Mouse (Mus musculus) neural tube, embryonic 15.5 days (tissue): Measurements from ENCODE around the gene Gm7029. TPM values are rescaled to one million over a fixed set of nuclear protein-coding genes. Genes with fewer than 3 reads are reported as not detected.
A peak's percentile ranks its signal among the peaks of the same experiment; 100 is the strongest.
"Not testable (repeated sequence)": the region's sequence is repeated elsewhere in the genome, so short reads cannot be mapped to it uniquely, and the experiment has no call there.

ENCODE experiments used
- ATAC-seq: fragments of 200-750 bp; cut with Nextera tagmentation; 2 replicates; pipeline ENCODE4 v1.8.0; 2017; ENCODE audit warnings: mild to moderate bottlenecking, moderate TSS enrichment, moderate library complexity; ENCODE audit not compliant: low FRiP score
- H3K27ac ChIP-seq: fragments of 300-500 bp; sonication (generic); replicated peaks from 2 replicates; pipeline ENCODE4 v1.5.1; 2015; ENCODE audit warnings: mild to moderate bottlenecking, inconsistent platforms
- H3K27me3 ChIP-seq: fragments of 300-500 bp; sonication (generic); replicated peaks from 2 replicates; pipeline ENCODE4 v1.6.1; 2015; ENCODE audit warnings: inconsistent platforms
- H3K36me3 ChIP-seq: fragments of 300-500 bp; sonication (generic); 2 replicates; pipeline ENCODE4 v1.6.1; 2015; ENCODE audit warnings: inconsistent platforms
- H3K4me1 ChIP-seq: fragments of 300-500 bp; sonication (generic); 2 replicates; pipeline ENCODE4 v1.6.1; 2015; ENCODE audit warnings: inconsistent platforms
- H3K4me2 ChIP-seq: fragments of 300-500 bp; sonication (generic); 2 replicates; pipeline ENCODE4 v1.6.1; 2015; ENCODE audit warnings: inconsistent platforms, mild to moderate bottlenecking, moderate library complexity
- H3K4me3 ChIP-seq: fragments of 300-500 bp; sonication (generic); replicated peaks from 2 replicates; pipeline ENCODE4 v1.5.1; 2015; ENCODE audit warnings: mild to moderate bottlenecking, inconsistent platforms
- H3K9ac ChIP-seq: fragments of 300-500 bp; sonication (generic); replicated peaks from 2 replicates; pipeline ENCODE4 v1.6.1; 2015; ENCODE audit warnings: mild to moderate bottlenecking, inconsistent platforms
- H3K9me3 ChIP-seq: fragments of 300-500 bp; sonication (generic); replicated peaks from 2 replicates; pipeline ENCODE4 v1.6.1; 2016; ENCODE audit warnings: inconsistent platforms
- WGBS: fragments of 180-500 bp; shearing (Covaris S2); methylation state at CpG from one replicate; pipeline ENCODE4 v1.1.7; 2015; ENCODE audit warnings: mixed read lengths; 5-methylcytosine and 5-hydroxymethylcytosine counted together
- polyA plus RNA-seq: library from polyadenylated mRNA; unstranded; fragments of >200 nt; fragmentation: Nextera tagmentation; extraction: Ambion mirVana; gene quantifications from 2 replicates; pipeline ENCODE4 v1.2.1, GENCODE M21; 2015

The Gm7029 gene
- polyA plus RNA-seq = not detected in 2 replicates

DNA sequence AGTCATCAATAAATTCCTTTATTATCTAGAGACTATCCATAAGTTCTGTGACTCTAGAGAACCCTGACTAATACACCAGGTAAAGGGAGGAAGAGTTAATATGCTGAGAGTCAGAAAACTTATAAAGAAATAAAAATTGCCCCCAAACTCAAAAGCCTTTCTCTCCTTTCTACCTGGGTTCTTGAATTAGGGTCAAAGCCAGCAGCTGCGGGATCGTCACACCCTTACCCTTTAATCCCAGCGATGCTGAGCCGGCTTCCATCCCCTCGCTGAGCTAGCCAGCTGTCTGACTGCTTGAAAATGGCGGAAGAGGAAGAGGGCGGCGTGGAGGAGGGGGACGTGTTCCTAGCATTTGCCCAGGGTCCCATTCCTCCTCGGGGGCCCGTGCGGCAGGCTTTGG is at the start of gene Gm7029:
Gm7029 (plus strand) TSS at position 301 of the 400 bp plus-strand sequence.
- not testable (repeated sequence) for H3K4me3 ChIP-seq, H3K9ac ChIP-seq, ATAC-seq, H3K27me3 ChIP-seq, H3K4me2 ChIP-seq, H3K27ac ChIP-seq, H3K36me3 ChIP-seq, H3K9me3 ChIP-seq, H3K4me1 ChIP-seq
- WGBS = 66% methylated on average over 3 of the region's 12 CpGs

GRCm38 (mm10) chr17:33824084-33824996 is 49.3 kb upstream of the Gm7029 start, which contains the start of the genes Rps28 and Ndufa7:
Gene Rps28, minus strand, starts transcription at chr17:33824562.
Gene Ndufa7, plus strand, starts transcription at chr17:33824572.
- WGBS = under 1% methylated on average over 51 of the region's 51 CpGs
- H3K9ac ChIP-seq = peak within 1 kb of the TSS; percentile 79
- H3K4me3 ChIP-seq = peak within 1 kb of the TSS; percentile 84
- H3K9me3 ChIP-seq = no peaks in the 10 kb centered on the region
- peak; percentile 94 for ATAC-seq
- H3K4me1 ChIP-seq = peaks cover 59% of the 10 kb centered on the region
- peak within 1 kb of the TSS; percentile 92 for H3K27ac ChIP-seq
- H3K36me3 ChIP-seq = peaks cover 40% of the 10 kb centered on the region
- peak within 1 kb of the TSS; percentile 91 for H3K4me2 ChIP-seq
- no peaks in the 10 kb centered on the region for H3K27me3 ChIP-seq

GRCm38 (mm10) chr17:33824997-33825330 is 48.7 kb upstream of the Gm7029 start:
- H3K4me3 ChIP-seq = peak overlapping the region; percentile 84
- not testable (repeated sequence) for H3K9me3 ChIP-seq, H3K27me3 ChIP-seq, ATAC-seq
- peaks cover 41% of the 10 kb centered on the region for H3K36me3 ChIP-seq
- WGBS = 6% methylated on average over 6 of the region's 6 CpGs
- peak overlapping the region; percentile 91 for H3K4me2 ChIP-seq
- peak overlapping the region; percentile 79 for H3K9ac ChIP-seq
- H3K27ac ChIP-seq = peak overlapping the region; percentile 92
- peaks cover 59% of the 10 kb centered on the region for H3K4me1 ChIP-seq

DNA sequence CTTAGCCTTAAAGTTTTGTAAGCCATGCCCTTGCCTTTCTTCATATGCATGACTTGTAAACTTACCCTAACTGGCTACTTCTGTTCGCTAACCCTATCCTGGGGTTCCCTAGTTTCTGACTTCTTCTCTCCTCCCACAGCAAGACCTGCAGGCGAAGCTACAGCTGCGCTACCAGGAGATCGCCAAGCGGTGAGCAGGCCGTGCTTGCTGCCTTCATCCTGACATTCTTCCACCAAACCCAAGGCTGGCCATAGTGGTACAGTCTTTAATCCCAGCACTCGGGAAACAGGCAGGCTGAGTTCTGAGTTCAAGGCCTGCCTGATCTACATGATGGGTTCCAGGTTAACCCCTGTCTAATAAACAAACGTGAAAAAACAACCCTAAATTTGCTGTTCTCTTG is 48.2 kb upstream of the Gm7029 start:
- no peak for ATAC-seq
- 81% methylated on average over 8 of the region's 8 CpGs for WGBS
- Histone ChIP-seq H3K27ac (no peak overlapping the region), H3K36me3 (peaks cover 41% of the 10 kb centered on the region), H3K4me1 (peaks cover 59% of the 10 kb centered on the region), H3K4me3 (peak overlapping the region; percentile 84), H3K9me3 (no peaks in the 10 kb centered on the region), H3K9ac (peak overlapping the region; percentile 79; the same call in 1 of the 2 replicates), H3K4me2 (peak overlapping the region; percentile 91), H3K27me3 (no peaks in the 10 kb centered on the region)

DNA sequence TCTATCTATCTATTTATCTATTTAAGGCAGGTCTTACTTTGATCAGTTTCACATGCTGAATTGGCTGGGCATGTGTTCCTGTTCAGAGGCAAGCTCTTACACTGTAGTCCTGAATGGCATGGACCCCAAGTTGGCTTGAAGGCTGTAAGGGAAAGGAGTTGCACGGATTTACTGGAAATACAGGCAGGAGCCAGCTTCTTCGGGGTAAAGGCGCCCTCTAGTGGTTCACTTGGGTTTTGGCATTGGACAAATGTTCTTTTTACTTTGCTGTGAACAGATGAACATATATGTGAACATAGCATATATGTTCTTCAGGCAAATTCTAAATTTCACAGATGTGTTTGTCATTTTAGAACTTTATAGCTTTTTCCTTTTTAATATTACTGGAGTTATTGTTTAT is 46.8 kb upstream of the Gm7029 start:
- Histone ChIP-seq H3K36me3 (peaks cover 39% of the 10 kb centered on the region), H3K9ac (no peak overlapping the region; the same call in 1 of the 2 replicates)
- WGBS = 0% methylated on average over 3 of the region's 3 CpGs

DNA sequence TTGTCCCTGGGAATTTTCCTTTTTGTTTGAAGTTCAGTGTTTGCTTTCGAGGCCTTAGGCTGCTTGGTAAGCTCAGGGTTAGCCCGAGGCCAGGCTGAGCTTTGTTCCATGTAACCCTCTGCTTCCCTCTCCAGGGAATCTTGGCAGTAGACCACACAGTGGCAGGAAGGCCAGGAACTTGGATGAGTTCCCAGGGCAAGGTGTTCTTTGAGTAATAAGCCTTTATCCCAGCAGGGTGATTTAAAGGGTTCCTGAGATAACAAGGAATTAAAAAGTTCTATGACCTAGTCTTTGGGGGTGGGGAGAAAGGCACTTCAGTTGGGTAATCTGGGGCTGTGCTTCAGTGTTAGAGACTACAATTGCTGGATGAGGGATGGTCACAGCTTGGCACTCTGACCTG is 44.7 kb upstream of the Gm7029 start:
- WGBS = 48% methylated on average over 2 of the region's 2 CpGs
- Histone ChIP-seq H3K36me3 (peaks cover 46% of the 10 kb centered on the region), H3K9me3 (no peaks in the 10 kb centered on the region), H3K27me3 (no peaks in the 10 kb centered on the region), H3K27ac (no peak overlapping the region), H3K4me1 (peaks cover 35% of the 10 kb centered on the region), H3K4me3 (no peak overlapping the region), H3K9ac (peak overlapping the region; percentile 17; the same call in 1 of the 2 replicates), H3K4me2 (no peak overlapping the region)
- no peak for ATAC-seq

More for the DNA sequence above, 46.8 kb upstream of the Gm7029 start:
- no peak overlapping the region for H3K4me2 ChIP-seq
- H3K4me3 ChIP-seq = no peak overlapping the region
- H3K9me3 ChIP-seq = no peaks in the 10 kb centered on the region
- no peak for ATAC-seq
- H3K4me1 ChIP-seq = peaks cover 55% of the 10 kb centered on the region
- H3K27me3 ChIP-seq = no peaks in the 10 kb centered on the region
- H3K27ac ChIP-seq = no peak overlapping the region

- Histone ChIP-seq H3K9me3 (no peaks in the 10 kb centered on the region), H3K9ac (no peak overlapping the region), H3K4me1 (peaks cover 35% of the 10 kb centered on the region), H3K27ac (peak overlapping the region; percentile 18), H3K36me3 (peaks cover 53% of the 10 kb centered on the region), H3K4me3 (no peak overlapping the region), H3K27me3 (no peaks in the 10 kb centered on the region), H3K4me2 (no peak overlapping the region)
- 84% methylated on average over 10 of the region's 10 CpGs for WGBS
- no peak for ATAC-seq
Measured at GRCm38 (mm10) chr17:33829561-33829960, 44.1 kb upstream of the Gm7029 start.

GRCm38 (mm10) chr17:33842966-33843795 is 30.5 kb upstream of the Gm7029 start, which contains the start of gene Cd320:
Gene Cd320, plus strand, starts transcription at chr17:33843091.
- Histone ChIP-seq H3K27me3 (no peaks in the 10 kb centered on the region), H3K9me3 (no peaks in the 10 kb centered on the region), H3K4me3 (peak within 1 kb of the TSS; percentile 99), H3K4me2 (peak within 1 kb of the TSS; percentile 84), H3K4me1 (peaks cover 19% of the 10 kb centered on the region), H3K27ac (peak within 1 kb of the TSS; percentile 88), H3K36me3 (peaks cover 27% of the 10 kb centered on the region), H3K9ac (peak within 1 kb of the TSS; percentile 76)
- under 1% methylated on average over 45 of the region's 45 CpGs for WGBS
- peak; percentile 97 for ATAC-seq

GRCm38 (mm10) chr17:33844196-33844595 is 29.4 kb upstream of the Gm7029 start:
- Histone ChIP-seq H3K4me2 (peak overlapping the region; percentile 84), H3K9me3 (no peaks in the 10 kb centered on the region), H3K27ac (no peak overlapping the region), H3K4me1 (peaks cover 19% of the 10 kb centered on the region), H3K9ac (peak overlapping the region; percentile 76), H3K36me3 (peaks cover 28% of the 10 kb centered on the region), H3K4me3 (peak overlapping the region; percentile 99), H3K27me3 (no peaks in the 10 kb centered on the region)
- 41% methylated on average over 1 of the region's 1 CpGs for WGBS
- ATAC-seq = no peak

DNA sequence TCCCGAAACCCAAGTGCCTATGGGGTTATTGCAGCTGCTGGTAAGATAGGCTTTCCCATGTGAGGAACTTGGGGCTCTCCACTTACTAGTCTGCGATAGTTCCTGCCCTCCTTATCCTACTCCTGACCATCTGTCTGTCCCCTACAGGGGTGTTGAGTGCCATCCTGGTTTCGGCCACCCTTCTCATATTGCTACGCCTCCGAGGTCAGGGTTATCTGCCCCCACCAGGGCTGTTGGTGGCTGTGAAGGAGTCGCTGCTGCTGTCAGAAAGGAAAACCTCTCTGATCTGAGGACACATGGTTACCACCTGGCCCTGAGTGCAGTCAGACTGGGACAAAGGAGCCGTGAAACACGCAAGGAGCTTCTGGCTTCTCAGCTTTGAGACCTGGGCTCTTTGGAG is 25.5 kb upstream of the Gm7029 start:
- no peak overlapping the region for H3K27ac ChIP-seq
- ATAC-seq = no peak
- H3K9me3 ChIP-seq = no peaks in the 10 kb centered on the region
- H3K9ac ChIP-seq = no peak overlapping the region
- WGBS = 93% methylated on average over 8 of the region's 8 CpGs
- H3K4me1 ChIP-seq = peaks cover 19% of the 10 kb centered on the region
- H3K27me3 ChIP-seq = no peaks in the 10 kb centered on the region
- no peak overlapping the region for H3K4me2 ChIP-seq
- peaks cover 19% of the 10 kb centered on the region for H3K36me3 ChIP-seq
- H3K4me3 ChIP-seq = no peak overlapping the region

DNA sequence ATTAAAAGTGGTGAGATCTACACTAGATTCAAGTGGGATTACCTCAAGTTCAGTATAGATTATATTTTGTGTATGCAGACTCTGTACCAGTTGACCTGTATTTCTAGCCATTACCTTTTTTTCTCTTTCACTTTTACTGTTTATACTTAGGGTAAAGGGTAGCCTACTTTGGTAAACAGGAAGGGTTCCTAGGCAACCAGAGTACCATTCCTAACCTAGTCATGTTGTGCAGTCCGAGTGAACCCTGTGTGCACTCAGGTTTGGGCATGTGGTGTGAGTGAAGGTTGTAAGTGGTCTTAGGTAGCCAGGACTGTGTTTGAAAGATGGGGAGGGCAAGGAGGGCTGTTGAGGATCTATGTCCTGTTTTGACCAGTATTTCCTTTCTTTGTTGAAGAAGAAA is 22.3 kb upstream of the Gm7029 start:
- ATAC-seq = no peak
- Histone ChIP-seq H3K27me3 (no peaks in the 10 kb centered on the region), H3K9ac (no peak overlapping the region), H3K4me3 (no peak overlapping the region), H3K4me1 (no peaks in the 10 kb centered on the region), H3K27ac (no peak overlapping the region), H3K36me3 (peaks cover 19% of the 10 kb centered on the region), H3K4me2 (no peak overlapping the region), H3K9me3 (no peaks in the 10 kb centered on the region)
- WGBS = 79% methylated on average over 1 of the region's 1 CpGs
